Mouse (Mus musculus): ENCODE results near the gene Ms4a13. TPM values are rescaled to one million over a fixed set of nuclear protein-coding genes. Genes with fewer than 3 reads are reported as not detected.

Gene Ms4a13
- polyA plus RNA-seq (2012; rRNA removed), result not detected in 2 replicates

GRCm38 (mm10) chr19:11196546-11196945 is at the start of gene Ms4a13:
TSS of gene Ms4a13 (minus strand) at chr19:11196737.

DNA sequence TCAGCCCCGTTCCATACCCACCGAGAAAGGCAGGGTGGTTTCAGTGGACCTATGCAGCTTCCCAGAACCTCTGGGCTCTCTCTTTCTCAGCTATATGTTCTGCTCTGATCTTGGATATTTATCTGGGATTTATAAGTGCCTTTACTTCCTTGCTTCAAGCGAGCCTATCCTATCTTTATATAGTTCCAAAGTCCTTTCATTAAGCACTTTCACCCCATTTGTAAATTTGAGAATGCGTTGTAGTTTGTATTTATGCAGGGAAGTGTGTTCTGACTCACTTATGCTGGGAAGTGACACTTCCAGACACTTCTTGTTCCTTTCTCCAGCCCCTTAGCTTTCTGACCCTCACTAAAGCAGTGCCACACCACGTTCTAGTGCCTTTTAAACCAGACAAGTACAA is 35.8 kb upstream of the Ms4a13 start, which contains the start of gene Ms4a12:
Ms4a12 (minus strand) TSS at position 101 of the 400 bp plus-strand sequence.

GRCm38 (mm10) chr19:11165172-11165571 is 31.4 kb downstream of the Ms4a13 start, which contains the start of gene 1700025F22Rik:
TSS of gene 1700025F22Rik (minus strand) at chr19:11165320.

DNA sequence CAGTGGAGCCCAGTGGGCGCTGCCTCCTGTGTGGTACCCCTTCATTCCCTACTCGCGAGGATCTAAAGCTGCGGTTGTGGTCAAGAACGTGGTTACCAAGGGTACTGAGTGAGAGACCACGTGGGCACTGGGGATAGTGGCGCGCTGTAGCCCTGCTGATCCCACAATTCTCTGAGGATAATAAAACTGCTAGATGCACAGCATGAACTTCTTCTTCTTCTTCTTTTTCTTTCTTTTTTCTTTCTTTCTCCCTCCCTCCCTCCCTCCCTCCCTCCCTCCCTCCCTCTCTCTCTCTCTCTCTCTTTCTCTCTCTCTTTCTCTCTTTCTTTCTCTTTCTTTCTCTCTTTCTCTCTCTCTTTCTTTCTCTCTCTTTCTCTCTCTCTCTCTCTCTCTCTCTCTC is 65.8 kb downstream of the Ms4a13 start, which contains the start of gene 1700017D01Rik:
1700017D01Rik (minus strand) TSS at position 101 of the 400 bp plus-strand sequence.

Other genes starting within 250 kb of the Ms4a13 start
- gene Ccdc86, start 247.5 kb downstream of the Ms4a13 start, polyA plus RNA-seq (2012; rRNA removed), result 9.0 and 11.2 TPM in 2 replicates
- 1.4 and 4.0 TPM in 2 replicates for gene Ms4a10, start 222.1 kb downstream of the Ms4a13 start, polyA plus RNA-seq (2012; rRNA removed)
- gene Ms4a15, start 203.5 kb downstream of the Ms4a13 start, polyA plus RNA-seq (2012; rRNA removed), result 0.15 and 0.28 TPM in 2 replicates
- 0.39 and 0.58 TPM in 2 replicates for gene Ms4a18, start 178.7 kb downstream of the Ms4a13 start, polyA plus RNA-seq (2012; rRNA removed)
- gene Ms4a8a, start 115.6 kb downstream of the Ms4a13 start, polyA plus RNA-seq (2012; rRNA removed), result 1.2 and 1.4 TPM in 2 replicates
- not detected in 2 replicates for gene 1700017D01Rik, start 65.9 kb downstream of the Ms4a13 start, polyA plus RNA-seq (2012; rRNA removed)
- gene 1700025F22Rik, start 31.4 kb downstream of the Ms4a13 start, polyA plus RNA-seq (2012; rRNA removed), result not detected in 2 replicates
- gene Ms4a12, start 35.7 kb upstream of the Ms4a13 start, polyA plus RNA-seq (2012; rRNA removed), result not detected in 2 replicates
- 0.05 TPM in 1 of 2 replicates, not detected in the other for gene Ms4a1, start 69.5 kb upstream of the Ms4a13 start, polyA plus RNA-seq (2012; rRNA removed)
- not detected in 2 replicates for gene Ms4a5, start 87.1 kb upstream of the Ms4a13 start, polyA plus RNA-seq (2012; rRNA removed)
- gene Ms4a14, start 117.7 kb upstream of the Ms4a13 start, polyA plus RNA-seq (2012; rRNA removed), result 0.15 and 0.25 TPM in 2 replicates
- 2.5 TPM in 2 replicates for gene Ms4a7, start 139.4 kb upstream of the Ms4a13 start, polyA plus RNA-seq (2012; rRNA removed)
- gene Ms4a4a, start 178.8 kb upstream of the Ms4a13 start, polyA plus RNA-seq (2012; rRNA removed), result 0.18 and 0.20 TPM in 2 replicates
- 0.11 and 0.48 TPM in 2 replicates for gene Ms4a4c, start 208.0 kb upstream of the Ms4a13 start, polyA plus RNA-seq (2012; rRNA removed)
- gene Ms4a4b, start 246.8 kb upstream of the Ms4a13 start, polyA plus RNA-seq (2012; rRNA removed), result 0.46 and 0.55 TPM in 2 replicates